Mouse (Mus musculus) effector memory CD4-positive, alpha-beta T cell, adult 5 months (primary cell): ENCODE data around the gene Ttll11. TPM values are rescaled to one million over a fixed set of nuclear protein-coding genes. Genes with fewer than 3 reads are reported as not detected.

Source experiments
- polyA plus RNA-seq: library from polyadenylated mRNA; unstranded; fragments of 100-300 nt; shearing (Covaris generic); gene quantifications from one replicate; pipeline ENCODE4 v1.2.1, GENCODE M21; 2017

The Ttll11 gene
- polyA plus RNA-seq = 0.77 TPM

GRCm38 (mm10) chr2:35979644-35980021, at the start of gene Ttll11:
Ttll11 (minus strand) TSS chr2:35979913.

Other genes starting within 250 kb of the Ttll11 start
- 52.1 TPM for gene Ndufa8, start 69.5 kb upstream of the Ttll11 start, polyA plus RNA-seq
- gene Morn5, start 69.5 kb upstream of the Ttll11 start, polyA plus RNA-seq = not detected
- gene Lhx6, start 125.5 kb upstream of the Ttll11 start, polyA plus RNA-seq = not detected
- 12.2 TPM for gene Mrrf, start 156.5 kb upstream of the Ttll11 start, polyA plus RNA-seq
- gene Rbm18, start 156.9 kb upstream of the Ttll11 start, polyA plus RNA-seq = 61.8 TPM